Mouse (Mus musculus) heart, embryonic 15.5 days (tissue): ENCODE data around the gene Kif3a. TPM values are rescaled to one million over a fixed set of nuclear protein-coding genes. Genes with fewer than 3 reads are reported as not detected.

Experiments used
- ATAC-seq: fragments of 200-750 bp; cut with Nextera tagmentation; replicated peaks from 2 replicates; pipeline ENCODE4 v1.8.0; 2017; ENCODE audit warnings: low read depth, moderate TSS enrichment; ENCODE audit not compliant: insufficient number of reproducible peaks, insufficient read depth, low FRiP score
- H3K27ac ChIP-seq: fragments of 300-500 bp; sonication (generic); 2 replicates; pipeline ENCODE4 v1.5.1; 2015; ENCODE audit warnings: mild to moderate bottlenecking, inconsistent platforms
- H3K27me3 ChIP-seq: fragments of 300-500 bp; sonication (generic); 2 replicates; pipeline ENCODE4 v1.6.1; 2015; ENCODE audit warnings: inconsistent platforms
- H3K36me3 ChIP-seq: fragments of 300-500 bp; sonication (generic); 2 replicates; pipeline ENCODE4 v1.6.1; 2015; ENCODE audit warnings: mild to moderate bottlenecking, inconsistent platforms
- H3K4me1 ChIP-seq: fragments of 300-500 bp; sonication (generic); replicated peaks from 2 replicates; pipeline ENCODE4 v1.6.1; 2015; ENCODE audit warnings: inconsistent platforms
- H3K4me2 ChIP-seq: fragments of 300-500 bp; sonication (generic); 2 replicates; pipeline ENCODE4 v1.6.1; 2015; ENCODE audit warnings: inconsistent platforms, mild to moderate bottlenecking, moderate library complexity
- H3K4me3 ChIP-seq: fragments of 300-500 bp; sonication (generic); 2 replicates; pipeline ENCODE4 v1.5.1; 2015; ENCODE audit warnings: mild to moderate bottlenecking, inconsistent platforms
- H3K9ac ChIP-seq: fragments of 300-500 bp; sonication (generic); 2 replicates; pipeline ENCODE4 v1.6.1; 2015; ENCODE audit warnings: mild to moderate bottlenecking, inconsistent platforms
- H3K9me3 ChIP-seq: fragments of 300-500 bp; sonication (generic); replicated peaks from 2 replicates; pipeline ENCODE4 v1.6.1; 2016; ENCODE audit warnings: inconsistent platforms
- WGBS: fragments of 180-500 bp; shearing (Covaris S2); methylation state at CpG from one replicate; pipeline ENCODE4 v1.1.7; 2015; ENCODE audit warnings: mixed read lengths; 5-methylcytosine and 5-hydroxymethylcytosine counted together
- polyA plus RNA-seq: library from polyadenylated mRNA; unstranded; fragments of >200 nt; fragmentation: Nextera tagmentation; extraction: Ambion mirVana; gene quantifications from 2 replicates; pipeline ENCODE4 v1.2.1, GENCODE M21; 2015

The Kif3a gene
- polyA plus RNA-seq, 1 experiment from 2014 or later, result 43.5 TPM

DNA sequence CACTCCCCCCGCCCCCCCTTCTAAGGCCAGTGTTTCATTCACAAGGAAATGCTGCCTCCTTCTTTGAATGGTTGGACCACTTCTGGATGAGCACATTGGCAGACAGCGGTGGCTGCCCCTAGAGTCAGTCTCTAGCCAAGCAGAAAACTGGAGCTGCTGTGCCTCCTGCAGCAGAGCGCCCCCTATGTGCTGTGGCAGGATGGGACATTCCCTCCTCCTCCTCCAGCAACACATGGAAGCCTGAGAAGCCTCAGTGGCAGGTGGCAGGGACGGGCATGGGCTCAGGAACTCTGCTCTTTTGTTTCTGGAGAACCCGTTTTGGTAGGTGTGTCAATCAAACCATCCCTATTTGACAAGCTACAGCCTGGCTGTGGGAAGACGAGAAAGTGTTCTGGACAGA, 42.3 kb upstream of the Kif3a start:
- Histone ChIP-seq H3K27me3 (no peaks in the 10 kb centered on the region), H3K9ac (no peak overlapping the region), H3K27ac (peak overlapping the region; percentile 74), H3K36me3 (no peaks in the 10 kb centered on the region), H3K4me2 (no peak overlapping the region), H3K9me3 (no peaks in the 10 kb centered on the region), H3K4me3 (no peak overlapping the region), H3K4me1 (peaks cover 86% of the 10 kb centered on the region)
- ATAC-seq, result no peak
- 72% methylated on average over 6 of the region's 6 CpGs for WGBS

DNA sequence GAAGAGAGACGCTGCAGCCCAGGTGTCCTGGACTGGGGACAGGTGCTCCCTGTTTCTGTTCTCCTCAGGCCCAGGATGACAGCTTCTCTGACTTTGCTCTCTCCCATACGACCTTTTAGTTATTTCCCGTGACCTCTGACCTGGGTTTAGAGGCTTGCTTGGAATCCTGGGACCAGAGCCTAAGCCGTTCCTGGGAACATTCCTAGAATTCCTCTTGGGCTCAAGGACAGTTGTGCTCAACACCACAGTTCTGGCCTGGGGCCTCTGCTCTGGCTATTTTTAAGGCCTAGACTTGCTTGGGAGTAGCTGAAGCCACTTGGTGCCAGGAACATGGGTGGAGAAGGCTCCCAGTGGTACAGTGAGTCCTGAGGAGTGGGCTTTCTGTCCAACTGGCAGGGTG, 41.7 kb upstream of the Kif3a start:
- 31% methylated on average over 4 of the region's 4 CpGs for WGBS
- Histone ChIP-seq H3K4me2 (peak overlapping the region; percentile 1; the same call in 1 of the 2 replicates), H3K4me1 (peaks cover 85% of the 10 kb centered on the region), H3K9ac (0 out of 2 replicates have a peak overlapping the region, but pooled peaks have one; percentile 0), H3K36me3 (no peaks in the 10 kb centered on the region), H3K9me3 (no peaks in the 10 kb centered on the region), H3K27ac (peak overlapping the region; percentile 74), H3K4me3 (no peak overlapping the region), H3K27me3 (no peaks in the 10 kb centered on the region)
- no peak; the same call in 1 of the 2 replicates for ATAC-seq

DNA sequence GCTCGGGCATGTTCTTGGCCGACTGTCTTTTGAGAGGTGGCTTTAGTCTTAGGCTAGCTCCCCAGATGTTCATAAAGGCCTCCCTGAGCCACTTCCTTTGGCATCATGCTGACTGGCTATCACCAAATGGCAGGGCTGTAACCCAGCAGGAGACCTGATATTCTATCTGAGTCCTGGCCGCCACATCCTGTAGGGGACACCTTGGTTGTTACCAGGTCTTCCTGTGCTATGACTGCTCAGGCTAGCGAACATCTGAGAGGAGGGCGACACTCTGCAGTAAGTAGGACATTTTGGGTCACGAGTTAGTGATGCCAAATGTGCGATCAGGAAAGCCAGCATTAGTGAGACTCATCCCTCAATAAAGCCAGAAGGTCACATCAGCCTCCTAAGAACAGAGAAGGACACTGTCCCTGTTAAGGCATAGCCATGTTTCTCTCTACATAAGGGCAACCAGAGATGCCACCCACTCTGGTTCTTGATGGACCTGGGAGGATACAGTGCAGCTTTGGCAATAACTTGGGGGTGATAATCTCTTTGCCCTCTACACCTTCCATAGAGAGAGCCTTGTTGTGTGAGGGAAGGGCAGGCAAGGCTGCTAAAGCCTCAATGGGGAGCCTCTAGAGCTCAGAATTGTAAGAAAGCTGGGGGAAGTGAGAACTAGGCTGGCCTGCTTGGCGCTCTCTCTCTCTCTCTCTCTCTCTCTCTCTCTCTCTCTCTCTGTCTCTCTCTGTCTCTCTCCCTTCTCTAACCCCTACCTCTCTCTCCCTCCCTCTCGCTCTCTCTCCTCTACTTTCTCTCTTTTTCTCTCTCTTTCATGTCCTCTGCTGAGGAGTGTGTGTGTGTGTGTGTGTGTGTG, 38.6 kb upstream of the Kif3a start:
- Histone ChIP-seq H3K36me3 (peaks cover 10% of the 10 kb centered on the region; the same call in 1 of the 2 replicates), H3K27ac (peak overlapping the region; percentile 60), H3K4me2 (peak overlapping the region; percentile 39; the same call in 1 of the 2 replicates), H3K9me3 (no peaks in the 10 kb centered on the region), H3K27me3 (no peaks in the 10 kb centered on the region), H3K4me1 (peaks cover 54% of the 10 kb centered on the region), H3K4me3 (no peak overlapping the region), H3K9ac (no peak overlapping the region)
- 58% methylated on average over 8 of the region's 9 CpGs for WGBS
- ATAC-seq, result no peak

DNA sequence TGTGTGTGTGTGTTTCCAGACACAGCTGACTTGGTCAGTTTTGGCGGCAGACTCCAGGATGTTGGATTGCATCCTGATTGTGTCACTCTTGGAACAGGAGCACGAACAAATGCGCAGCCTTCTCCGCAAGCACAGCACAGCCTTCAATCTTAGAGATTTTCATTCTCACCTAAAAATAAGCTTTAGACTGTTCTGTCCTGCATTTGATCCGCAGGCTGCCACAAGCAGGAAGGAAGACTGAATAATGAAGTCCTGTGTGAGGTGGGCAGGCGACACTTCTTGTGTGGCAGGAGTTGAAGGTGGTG, 38.0 kb upstream of the Kif3a start:
- Histone ChIP-seq H3K27ac (peak overlapping the region; percentile 47; the same call in 1 of the 2 replicates), H3K9ac (no peak overlapping the region), H3K4me1 (peaks cover 51% of the 10 kb centered on the region), H3K4me2 (peak overlapping the region; percentile 39), H3K36me3 (peaks cover 15% of the 10 kb centered on the region), H3K27me3 (no peaks in the 10 kb centered on the region), H3K9me3 (no peaks in the 10 kb centered on the region), H3K4me3 (no peak overlapping the region)
- WGBS, result 32% methylated on average over 6 of the region's 6 CpGs
- 0 out of 2 replicates have a peak, but pooled peaks have one; percentile 36 for ATAC-seq

DNA sequence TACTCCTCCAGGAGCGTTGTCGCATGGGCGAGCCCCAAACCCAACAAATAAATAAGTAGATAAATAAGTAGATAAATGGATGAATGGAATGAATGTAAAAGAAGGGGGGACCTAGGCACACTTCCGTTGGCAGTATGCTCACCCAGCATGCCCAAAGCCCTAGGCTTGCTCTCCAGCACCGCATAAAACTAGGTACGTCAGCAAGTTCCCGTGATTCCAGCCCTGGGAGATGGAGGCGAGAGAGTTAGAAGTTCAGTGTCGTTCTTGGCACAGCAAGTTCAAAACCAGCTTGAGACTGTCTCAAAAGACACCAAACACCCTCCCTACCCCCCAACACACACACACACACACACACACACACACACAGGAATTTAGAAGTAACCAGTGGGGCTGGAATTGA, 37.2 kb upstream of the Kif3a start:
- no peaks in the 10 kb centered on the region for H3K27me3 ChIP-seq
- ATAC-seq, result no peak
- H3K9me3 ChIP-seq, result no peaks in the 10 kb centered on the region
- H3K27ac ChIP-seq, result peak overlapping the region; percentile 47; the same call in 1 of the 2 replicates
- peaks cover 23% of the 10 kb centered on the region for H3K36me3 ChIP-seq
- 76% methylated on average over 9 of the region's 9 CpGs for WGBS
- H3K4me1 ChIP-seq, result peaks cover 45% of the 10 kb centered on the region
- no peak overlapping the region for H3K9ac ChIP-seq
- H3K4me2 ChIP-seq, result no peak overlapping the region
- no peak overlapping the region for H3K4me3 ChIP-seq

DNA sequence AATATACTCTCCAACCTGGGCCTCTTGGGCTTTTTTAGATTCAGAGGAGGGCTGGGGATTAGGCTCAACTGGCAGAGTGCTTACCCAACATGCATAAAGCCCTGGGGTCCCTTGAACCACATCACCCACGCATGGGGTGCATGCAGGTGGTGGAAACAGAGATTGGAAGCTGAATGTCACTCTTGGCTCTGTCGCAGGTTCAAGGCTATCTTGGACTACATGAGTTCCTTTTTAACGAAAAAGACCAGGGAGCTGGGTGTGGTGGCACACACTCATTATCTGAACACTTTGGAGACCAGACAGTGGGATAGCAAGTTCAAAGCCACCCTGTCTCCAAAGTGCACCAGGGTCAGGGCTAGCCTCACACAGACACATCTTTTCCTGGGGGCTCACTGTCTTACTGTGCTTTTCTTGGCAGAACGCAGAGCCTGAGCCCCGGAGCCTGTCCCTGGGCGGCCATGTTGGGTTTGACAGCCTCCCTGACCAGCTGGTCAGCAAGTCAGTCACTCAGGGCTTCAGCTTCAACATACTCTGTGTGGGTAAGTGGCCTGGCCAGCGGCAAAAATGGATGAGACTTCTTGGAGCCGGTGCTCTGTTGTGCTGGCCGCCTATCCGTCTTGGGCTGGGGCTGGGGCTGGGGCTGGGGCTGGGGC, 35.5 kb upstream of the Kif3a start:
- Histone ChIP-seq H3K4me2 (no peak overlapping the region), H3K9ac (no peak overlapping the region), H3K36me3 (peaks cover 40% of the 10 kb centered on the region), H3K27me3 (no peaks in the 10 kb centered on the region), H3K9me3 (no peaks in the 10 kb centered on the region), H3K4me1 (peaks cover 28% of the 10 kb centered on the region), H3K27ac (no peak overlapping the region), H3K4me3 (no peak overlapping the region)
- WGBS, result 94% methylated on average over 10 of the region's 10 CpGs
- no peak for ATAC-seq

DNA sequence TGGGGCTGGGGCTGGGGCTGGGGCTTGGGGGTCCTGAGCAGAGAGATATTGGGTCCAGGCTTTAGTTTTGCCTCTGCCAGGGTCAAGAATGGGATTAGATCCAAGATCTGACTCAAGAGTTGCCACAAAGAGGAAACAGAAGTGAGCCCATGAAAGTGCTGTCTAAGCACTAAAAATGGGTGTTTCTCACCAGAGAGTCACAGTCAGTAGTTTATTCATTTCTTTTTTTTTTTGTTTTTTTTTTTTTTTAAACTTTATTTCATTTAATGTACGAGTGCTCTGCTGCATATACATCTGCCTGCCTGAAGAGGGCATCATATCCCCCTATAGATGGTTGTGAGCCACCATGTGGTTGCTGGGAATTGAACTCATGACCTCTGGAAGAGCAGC, 35.0 kb upstream of the Kif3a start:
- Histone ChIP-seq H3K9ac (no peak overlapping the region), H3K4me3 (no peak overlapping the region), H3K27me3 (no peaks in the 10 kb centered on the region), H3K4me1 (peaks cover 28% of the 10 kb centered on the region), H3K9me3 (no peaks in the 10 kb centered on the region), H3K36me3 (peaks cover 45% of the 10 kb centered on the region), H3K27ac (no peak overlapping the region), H3K4me2 (no peak overlapping the region)
- WGBS, result 100% methylated on average over 1 of the region's 1 CpGs
- no peak for ATAC-seq

DNA sequence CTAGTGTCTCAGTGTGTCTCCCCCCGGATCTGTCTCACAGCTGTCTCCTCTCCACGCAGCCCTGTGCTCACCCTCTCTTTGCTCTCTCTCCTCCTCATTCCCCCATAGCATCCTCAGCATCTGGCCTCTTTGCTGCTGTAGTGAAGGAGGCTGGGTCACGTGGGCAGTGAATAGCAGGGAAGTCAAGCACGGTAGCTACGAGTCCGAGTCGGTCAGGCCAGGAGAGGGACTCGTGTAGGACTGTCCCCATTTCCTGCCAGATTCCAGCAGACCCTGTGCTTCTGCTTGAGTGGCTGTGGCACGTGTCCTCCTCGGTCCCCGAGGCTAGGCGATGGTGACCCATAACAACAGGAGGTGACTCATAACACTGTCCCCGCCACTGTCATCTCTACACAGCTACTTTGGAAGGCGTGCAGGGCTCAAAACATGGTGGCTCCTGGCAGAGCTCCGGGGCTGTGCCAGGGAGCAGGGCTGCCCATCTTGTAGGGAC, 28.1 kb upstream of the Kif3a start:
- Histone ChIP-seq H3K27ac (no peak overlapping the region), H3K4me3 (no peak overlapping the region), H3K4me1 (0 out of 2 replicates have a peak, but pooled peaks cover 2% of the 10 kb centered on the region), H3K27me3 (no peaks in the 10 kb centered on the region), H3K9me3 (no peaks in the 10 kb centered on the region), H3K4me2 (no peak overlapping the region), H3K36me3 (peaks cover 53% of the 10 kb centered on the region), H3K9ac (no peak overlapping the region)
- no peak for ATAC-seq
- WGBS, result 61% methylated on average over 15 of the region's 15 CpGs

DNA sequence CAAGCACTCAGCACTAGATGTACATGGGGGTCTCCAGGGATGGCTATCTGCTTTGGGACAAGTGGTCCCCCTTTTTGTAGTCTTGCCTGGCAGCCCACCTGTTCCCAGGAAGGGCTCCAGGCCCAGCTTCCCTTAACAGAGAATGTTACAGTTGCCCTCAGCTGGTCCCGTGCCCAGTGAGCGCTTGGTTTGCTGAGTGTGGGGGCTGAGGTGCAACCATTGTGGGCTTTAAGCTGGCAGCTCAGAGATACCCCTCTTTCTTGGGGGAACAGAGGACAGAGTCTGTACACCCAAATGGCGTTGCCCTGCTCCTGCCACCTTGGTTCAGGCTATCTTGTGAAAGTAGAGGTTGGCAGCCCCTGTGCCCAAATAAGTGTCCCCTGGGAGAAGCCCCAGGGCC, 26.8 kb upstream of the Kif3a start:
- Histone ChIP-seq H3K4me1 (0 out of 2 replicates have a peak, but pooled peaks cover 2% of the 10 kb centered on the region), H3K27me3 (no peaks in the 10 kb centered on the region), H3K9me3 (no peaks in the 10 kb centered on the region), H3K9ac (no peak overlapping the region), H3K4me3 (no peak overlapping the region), H3K36me3 (peaks cover 39% of the 10 kb centered on the region), H3K4me2 (no peak overlapping the region), H3K27ac (no peak overlapping the region)
- 0 out of 2 replicates have a peak, but pooled peaks have one; percentile 1 for ATAC-seq
- 90% methylated on average over 3 of the region's 3 CpGs for WGBS

DNA sequence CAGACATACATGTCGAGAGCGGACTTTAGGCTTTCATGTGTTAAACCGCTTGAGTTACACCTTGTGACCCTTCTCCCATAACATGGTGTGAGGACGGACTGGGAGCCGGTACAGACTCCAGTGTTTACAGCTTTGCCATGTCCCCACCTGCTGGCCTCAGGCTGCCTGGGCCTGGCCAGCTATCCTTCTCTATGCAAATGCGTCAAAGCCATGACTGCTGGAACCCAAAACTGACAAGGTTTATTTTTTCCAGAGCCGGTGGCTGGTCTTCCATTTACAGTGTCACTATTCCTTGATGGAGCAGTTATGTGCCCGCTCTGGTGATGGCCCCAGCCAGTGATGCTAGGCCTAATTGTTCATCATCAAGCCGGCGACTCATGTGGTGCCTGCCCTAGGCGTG, 26.0 kb upstream of the Kif3a start:
- H3K27ac ChIP-seq, result no peak overlapping the region
- ATAC-seq, result no peak
- no peaks in the 10 kb centered on the region for H3K27me3 ChIP-seq
- H3K36me3 ChIP-seq, result peaks cover 32% of the 10 kb centered on the region
- no peak overlapping the region for H3K4me3 ChIP-seq
- no peak overlapping the region for H3K4me2 ChIP-seq
- H3K4me1 ChIP-seq, result 0 out of 2 replicates have a peak, but pooled peaks cover 2% of the 10 kb centered on the region
- 80% methylated on average over 11 of the region's 11 CpGs for WGBS
- no peak overlapping the region for H3K9ac ChIP-seq
- no peaks in the 10 kb centered on the region for H3K9me3 ChIP-seq

DNA sequence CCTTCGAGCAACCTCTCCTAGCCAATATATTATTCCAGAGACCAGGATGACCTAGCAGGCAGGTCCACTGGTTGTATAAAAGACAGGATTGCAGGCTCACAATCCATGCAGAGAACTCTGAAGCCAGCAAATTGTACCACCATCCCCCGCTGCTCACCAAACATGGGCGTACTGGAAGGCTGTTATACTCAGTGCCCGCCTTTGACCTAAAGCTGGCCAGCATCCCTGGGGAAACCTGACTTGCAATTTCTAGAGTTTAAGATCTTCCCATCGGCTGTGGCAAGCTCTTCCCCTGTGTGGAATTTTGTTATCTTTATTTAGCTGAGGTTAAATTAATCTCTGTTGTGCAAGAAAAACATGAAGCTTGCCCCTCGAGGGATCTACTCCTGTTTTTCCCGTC, 24.2 kb upstream of the Kif3a start:
- Histone ChIP-seq H3K36me3 (peaks cover 16% of the 10 kb centered on the region; the same call in 1 of the 2 replicates), H3K4me3 (no peak overlapping the region), H3K27me3 (no peaks in the 10 kb centered on the region), H3K4me1 (peaks cover 9% of the 10 kb centered on the region), H3K9me3 (no peaks in the 10 kb centered on the region), H3K27ac (no peak overlapping the region), H3K4me2 (no peak overlapping the region), H3K9ac (no peak overlapping the region)
- WGBS, result 49% methylated on average over 7 of the region's 7 CpGs
- ATAC-seq, result no peak
